Mouse (Mus musculus) lung, embryonic 16.5 days (tissue): ENCODE measurements around the gene Gm21970. TPM values are rescaled to one million over a fixed set of nuclear protein-coding genes. Genes with fewer than 3 reads are reported as not detected.

Experiments used
- ATAC-seq: fragments of 200-750 bp; cut with Nextera tagmentation; 2 replicates; pipeline ENCODE4 v1.8.0; 2017; ENCODE audit warnings: low read depth, mild to moderate bottlenecking, moderate library complexity
- H3K27ac ChIP-seq: fragments of 300-500 bp; sonication (generic); 2 replicates; pipeline ENCODE4 v1.5.1; 2014; ENCODE audit warnings: mild to moderate bottlenecking, control low read depth, low read length
- H3K27me3 ChIP-seq: fragments of 300-500 bp; sonication (generic); 2 replicates; pipeline ENCODE4 v1.6.1; 2014; ENCODE audit warnings: low read depth, low read length, mixed read lengths; ENCODE audit not compliant: control insufficient read depth, insufficient read depth
- H3K36me3 ChIP-seq: fragments of 300-500 bp; sonication (generic); 2 replicates; pipeline ENCODE4 v1.6.1; 2014; ENCODE audit warnings: low read length; ENCODE audit not compliant: control insufficient read depth, insufficient read depth
- H3K4me1 ChIP-seq: fragments of 300-500 bp; sonication (generic); replicated peaks from 2 replicates; pipeline ENCODE4 v1.6.1; 2014; ENCODE audit warnings: low read length, mixed read lengths; ENCODE audit not compliant: control insufficient read depth, insufficient read depth
- H3K4me2 ChIP-seq: fragments of 300-500 bp; sonication (generic); 2 replicates; pipeline ENCODE4 v1.6.1; 2014; ENCODE audit warnings: low read depth, low read length, control low read depth
- H3K4me3 ChIP-seq: fragments of 300-500 bp; sonication (generic); 2 replicates; pipeline ENCODE4 v1.5.1; 2014; ENCODE audit warnings: mild to moderate bottlenecking, low read length, control low read depth
- H3K9ac ChIP-seq: fragments of 300-500 bp; sonication (generic); 2 replicates; pipeline ENCODE4 v1.6.1; 2014; ENCODE audit warnings: low read length, control low read depth
- H3K9me3 ChIP-seq: fragments of 300-500 bp; sonication (generic); 2 replicates; pipeline ENCODE4 v1.6.1; 2016; ENCODE audit warnings: low read length; ENCODE audit not compliant: control insufficient read depth
- WGBS: fragments of 180-500 bp; shearing (Covaris S2); extraction: QIAGEN DNeasy Blood & Tissue Kit; methylation state at CpG from one replicate; pipeline ENCODE4 v1.1.7; 2014; 5-methylcytosine and 5-hydroxymethylcytosine counted together
- polyA plus RNA-seq: library from polyadenylated mRNA; unstranded; fragments of >200 nt; fragmentation: Nextera tagmentation; extraction: Ambion mirVana; gene quantifications from 2 replicates; pipeline ENCODE4 v1.2.1, GENCODE M21; 2015

The Gm21970 gene
- polyA plus RNA-seq, 1 experiment from 2014 or later, result not detected

DNA sequence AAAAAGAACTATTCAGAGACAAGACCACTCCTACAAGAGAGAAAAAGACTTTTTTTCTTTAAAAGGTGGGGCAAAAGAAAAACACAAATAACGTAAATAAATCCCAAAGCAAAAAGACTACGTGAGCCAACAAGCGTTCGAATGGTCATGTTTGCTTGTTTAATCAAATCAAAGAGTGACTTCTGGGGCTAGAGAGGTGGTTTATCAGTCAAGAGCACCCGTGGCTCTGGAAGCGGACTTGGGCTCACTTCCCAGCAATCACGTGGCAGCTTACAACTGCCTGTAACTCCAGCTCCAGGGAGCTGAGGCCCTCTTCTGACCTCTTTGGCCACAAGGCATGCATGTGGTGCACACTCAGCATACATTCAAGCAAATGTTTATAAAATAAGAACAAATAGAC is 49.8 kb downstream of the Gm21970 start:
- peak overlapping the region; percentile 29 for H3K4me2 ChIP-seq
- H3K9ac ChIP-seq, result no peak overlapping the region
- ATAC-seq, result peak; percentile 92
- no peaks in the 10 kb centered on the region for H3K36me3 ChIP-seq
- H3K4me3 ChIP-seq, result no peak overlapping the region
- peak overlapping the region; percentile 39 for H3K27ac ChIP-seq
- H3K27me3 ChIP-seq, result no peaks in the 10 kb centered on the region
- 13% methylated on average over 7 of the region's 7 CpGs for WGBS
- H3K9me3 ChIP-seq, result no peaks in the 10 kb centered on the region
- H3K4me1 ChIP-seq, result peaks cover 11% of the 10 kb centered on the region

DNA sequence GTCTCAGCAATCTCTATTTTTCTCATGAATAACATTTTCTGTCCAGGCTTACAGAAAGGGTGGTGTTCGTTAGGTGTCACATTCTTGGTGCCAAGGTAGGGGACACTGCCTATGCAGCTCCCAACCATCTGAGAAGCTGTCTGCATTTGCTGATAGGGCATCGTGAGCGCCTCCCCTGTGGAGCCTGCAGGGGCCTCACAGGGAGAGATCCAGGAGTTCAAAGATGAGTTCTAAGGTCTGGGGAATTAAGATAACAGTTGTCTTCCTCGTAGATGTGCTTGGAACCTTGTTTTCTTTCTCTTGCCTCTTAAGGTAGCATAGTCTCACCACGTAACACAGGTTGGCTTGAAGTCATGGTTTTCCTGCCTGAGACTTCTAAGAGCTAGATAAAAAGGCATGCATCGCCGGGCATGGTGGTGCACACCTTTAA is 50.3 kb downstream of the Gm21970 start:
- Histone ChIP-seq H3K4me2 (no peak overlapping the region; the same call in 1 of the 2 replicates), H3K9me3 (no peaks in the 10 kb centered on the region), H3K27ac (peak overlapping the region; percentile 39), H3K4me3 (no peak overlapping the region), H3K27me3 (no peaks in the 10 kb centered on the region), H3K4me1 (peaks cover 11% of the 10 kb centered on the region), H3K36me3 (no peaks in the 10 kb centered on the region), H3K9ac (no peak overlapping the region)
- ATAC-seq, result peak; percentile 49
- 61% methylated on average over 7 of the region's 7 CpGs for WGBS

DNA sequence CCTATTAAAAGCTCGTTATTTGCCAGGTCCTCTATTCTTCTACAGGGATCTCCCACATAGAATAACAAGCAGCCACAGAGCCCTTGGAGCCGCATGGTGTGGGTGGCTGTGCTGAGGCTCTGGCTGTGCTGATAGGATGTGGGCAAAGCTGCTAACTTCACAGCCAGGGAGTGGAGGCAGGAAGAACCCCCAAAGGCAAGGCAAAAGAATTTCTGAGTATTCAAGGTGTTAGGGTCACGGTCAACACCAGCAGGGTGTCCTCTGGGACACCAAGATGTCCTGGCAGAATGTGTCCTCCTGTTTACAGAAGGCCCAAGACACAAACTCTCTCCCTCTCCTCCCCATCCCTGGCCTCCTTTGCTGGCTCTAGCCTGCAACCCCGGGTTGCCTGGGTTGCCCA is 50.9 kb downstream of the Gm21970 start:
- no peak overlapping the region for H3K27ac ChIP-seq
- no peaks in the 10 kb centered on the region for H3K27me3 ChIP-seq
- H3K4me1 ChIP-seq, result peaks cover 13% of the 10 kb centered on the region
- no peaks in the 10 kb centered on the region for H3K9me3 ChIP-seq
- no peak overlapping the region for H3K4me2 ChIP-seq
- 65% methylated on average over 4 of the region's 4 CpGs for WGBS
- no peak overlapping the region for H3K4me3 ChIP-seq
- no peaks in the 10 kb centered on the region for H3K36me3 ChIP-seq
- ATAC-seq, result no peak
- H3K9ac ChIP-seq, result no peak overlapping the region

DNA sequence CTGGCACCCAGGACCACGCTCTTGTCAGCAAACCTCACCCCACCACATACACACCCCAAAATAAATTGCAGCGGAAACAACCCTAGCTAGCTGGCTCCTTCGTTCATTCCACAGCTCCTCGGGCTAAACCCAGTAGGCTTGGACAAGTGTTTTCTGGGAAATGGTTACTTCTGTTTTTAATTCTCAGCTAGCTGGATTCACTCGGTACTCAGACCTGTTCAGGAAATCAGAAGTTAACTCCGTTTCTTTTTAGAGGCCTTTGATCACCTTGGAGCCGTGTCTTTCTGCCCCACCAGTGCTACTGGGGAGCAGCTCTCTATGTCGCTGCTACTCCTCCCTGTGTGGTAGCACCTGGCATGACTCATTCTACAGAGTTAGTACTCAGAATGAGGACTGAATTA is 51.7 kb downstream of the Gm21970 start:
- Histone ChIP-seq H3K4me2 (no peak overlapping the region), H3K4me3 (no peak overlapping the region), H3K9me3 (no peaks in the 10 kb centered on the region), H3K27me3 (no peaks in the 10 kb centered on the region), H3K36me3 (no peaks in the 10 kb centered on the region), H3K27ac (no peak overlapping the region), H3K4me1 (peaks cover 17% of the 10 kb centered on the region), H3K9ac (no peak overlapping the region)
- no peak for ATAC-seq
- WGBS, result 70% methylated on average over 8 of the region's 8 CpGs

DNA sequence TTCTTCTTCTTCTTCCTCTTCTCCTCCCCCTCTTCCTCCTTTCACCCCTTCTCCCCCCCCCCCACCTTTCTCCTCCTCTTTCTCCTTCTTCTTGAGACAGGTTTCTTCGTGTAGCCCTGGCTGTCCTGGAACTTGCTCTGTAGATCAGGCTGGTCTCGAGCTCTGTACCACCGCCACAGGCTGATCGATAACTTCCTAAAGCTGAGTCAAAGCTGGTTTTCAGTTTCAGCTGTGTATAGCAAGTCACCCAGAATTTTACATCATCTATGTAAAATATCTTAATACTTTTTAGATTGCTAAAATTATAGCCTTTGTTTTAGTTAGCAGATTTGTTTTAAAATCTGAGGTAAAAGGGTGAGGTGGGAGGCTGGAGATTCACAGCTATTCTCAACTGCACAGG is 53.3 kb downstream of the Gm21970 start:
- no peaks in the 10 kb centered on the region for H3K9me3 ChIP-seq
- 82% methylated on average over 4 of the region's 4 CpGs for WGBS
- no peak overlapping the region for H3K4me2 ChIP-seq
- no peak overlapping the region for H3K27ac ChIP-seq
- H3K36me3 ChIP-seq, result no peaks in the 10 kb centered on the region
- H3K4me1 ChIP-seq, result peaks cover 17% of the 10 kb centered on the region
- H3K4me3 ChIP-seq, result no peak overlapping the region
- ATAC-seq, result no peak
- no peaks in the 10 kb centered on the region for H3K27me3 ChIP-seq
- H3K9ac ChIP-seq, result no peak overlapping the region

- Histone ChIP-seq H3K4me2 (no peak overlapping the region), H3K4me1 (peaks cover 21% of the 10 kb centered on the region), H3K27ac (no peak overlapping the region), H3K36me3 (no peaks in the 10 kb centered on the region), H3K4me3 (no peak overlapping the region), H3K9ac (no peak overlapping the region), H3K27me3 (no peaks in the 10 kb centered on the region), H3K9me3 (no peaks in the 10 kb centered on the region)
- WGBS, result 74% methylated on average over 5 of the region's 5 CpGs
- no peak for ATAC-seq
These were observed 54.0 kb downstream of the Gm21970 start for GRCm38 (mm10) chr16:91445566-91445965.

- H3K36me3 ChIP-seq, result no peaks in the 10 kb centered on the region
- H3K4me1 ChIP-seq, result peaks cover 14% of the 10 kb centered on the region
- H3K27ac ChIP-seq, result no peak overlapping the region
- no peaks in the 10 kb centered on the region for H3K27me3 ChIP-seq
- 73% methylated on average over 8 of the region's 8 CpGs for WGBS
- H3K9ac ChIP-seq, result no peak overlapping the region
- no peak overlapping the region for H3K4me3 ChIP-seq
- H3K4me2 ChIP-seq, result no peak overlapping the region
- ATAC-seq, result 0 out of 2 replicates have a peak, but pooled peaks have one; percentile 12
- no peaks in the 10 kb centered on the region for H3K9me3 ChIP-seq
These were observed 55.4 kb downstream of the Gm21970 start for GRCm38 (mm10) chr16:91446778-91447511.

DNA sequence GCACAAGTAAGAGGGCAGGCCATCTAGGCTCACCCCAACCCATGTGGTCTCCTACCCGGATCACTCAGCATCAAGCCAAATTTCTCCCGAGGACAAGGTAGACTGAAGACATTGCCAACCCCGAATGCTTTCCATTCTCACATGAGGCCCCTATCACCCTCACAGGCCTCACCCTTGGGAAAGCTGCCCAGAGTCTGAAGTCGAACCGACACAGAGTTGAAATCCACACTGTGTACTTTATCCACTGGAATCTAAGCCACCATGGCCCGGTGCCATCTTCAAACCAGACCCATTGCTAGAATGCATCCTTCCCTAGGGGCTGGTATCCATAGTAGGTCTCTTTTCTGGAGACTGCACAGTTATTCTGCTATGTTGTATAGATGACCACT is 56.0 kb downstream of the Gm21970 start:
- 0 out of 2 replicates have a peak, but pooled peaks have one; percentile 34 for ATAC-seq
- H3K9me3 ChIP-seq, result no peaks in the 10 kb centered on the region
- H3K27ac ChIP-seq, result no peak overlapping the region
- no peak overlapping the region for H3K4me2 ChIP-seq
- H3K27me3 ChIP-seq, result no peaks in the 10 kb centered on the region
- WGBS, result 63% methylated on average over 6 of the region's 6 CpGs
- no peaks in the 10 kb centered on the region for H3K36me3 ChIP-seq
- no peak overlapping the region for H3K9ac ChIP-seq
- peaks cover 19% of the 10 kb centered on the region for H3K4me1 ChIP-seq
- no peak overlapping the region for H3K4me3 ChIP-seq

- no peak for ATAC-seq
- 96% methylated on average over 5 of the region's 5 CpGs for WGBS
- H3K4me3 ChIP-seq, result no peak overlapping the region
These were observed 56.6 kb downstream of the Gm21970 start for GRCm38 (mm10) chr16:91448088-91448487.

More at GRCm38 (mm10) chr16:91448088-91448487, 56.6 kb downstream of the Gm21970 start:
- no peaks in the 10 kb centered on the region for H3K27me3 ChIP-seq
- no peaks in the 10 kb centered on the region for H3K9me3 ChIP-seq
- H3K4me2 ChIP-seq, result no peak overlapping the region
- H3K36me3 ChIP-seq, result no peaks in the 10 kb centered on the region
- H3K27ac ChIP-seq, result no peak overlapping the region
- no peak overlapping the region for H3K9ac ChIP-seq
- H3K4me1 ChIP-seq, result peaks cover 21% of the 10 kb centered on the region
